Mouse (Mus musculus): Measurements from ENCODE around the gene Rbpjl. TPM values are rescaled to one million over a fixed set of nuclear protein-coding genes. Genes with fewer than 3 reads are reported as not detected.
A peak's percentile ranks its signal among the peaks of the same experiment; 100 is the strongest.

The Rbpjl gene
- total RNA-seq (2017): not detected in 2 replicates

GRCm38 (mm10) chr2:164402906-164403305, at the start of gene Rbpjl:
Rbpjl (plus strand) TSS chr2:164403141.
- ATAC-seq (replicated peaks; ENCODE audit: low read depth, poor library complexity, severe bottlenecking): peak; percentile 83

- ATAC-seq (replicated peaks; ENCODE audit: low read depth, poor library complexity, severe bottlenecking): no peak
Measured at GRCm38 (mm10) chr2:164353356-164353755, 49.6 kb upstream of the Rbpjl start.

- peak; percentile 83 for ATAC-seq (replicated peaks; ENCODE audit: low read depth, poor library complexity, severe bottlenecking)
Measured at GRCm38 (mm10) chr2:164356177-164356967, 46.6 kb upstream of the Rbpjl start.

- no peak for ATAC-seq (replicated peaks; ENCODE audit: low read depth, poor library complexity, severe bottlenecking)
Measured at GRCm38 (mm10) chr2:164358373-164358772, 44.6 kb upstream of the Rbpjl start.

GRCm38 (mm10) chr2:164359031-164359430, 43.9 kb upstream of the Rbpjl start:
- ATAC-seq (replicated peaks; ENCODE audit: low read depth, poor library complexity, severe bottlenecking): no peak

GRCm38 (mm10) chr2:164359668-164360067, 43.3 kb upstream of the Rbpjl start:
- ATAC-seq (replicated peaks; ENCODE audit: low read depth, poor library complexity, severe bottlenecking): no peak

GRCm38 (mm10) chr2:164360974-164361657, 41.8 kb upstream of the Rbpjl start:
- ATAC-seq (replicated peaks; ENCODE audit: low read depth, poor library complexity, severe bottlenecking): peak; percentile 41; the same call in 1 of the 2 replicates

GRCm38 (mm10) chr2:164366947-164367346, 36.0 kb upstream of the Rbpjl start:
- no peak for ATAC-seq (replicated peaks; ENCODE audit: low read depth, poor library complexity, severe bottlenecking)

- peak; percentile 67 for ATAC-seq (replicated peaks; ENCODE audit: low read depth, poor library complexity, severe bottlenecking)
Measured at GRCm38 (mm10) chr2:164368620-164369105, 34.3 kb upstream of the Rbpjl start.

- no peak for ATAC-seq (replicated peaks; ENCODE audit: low read depth, poor library complexity, severe bottlenecking)
Measured at GRCm38 (mm10) chr2:164371371-164371770, 31.6 kb upstream of the Rbpjl start.

- ATAC-seq (replicated peaks; ENCODE audit: low read depth, poor library complexity, severe bottlenecking): peak; percentile 87
Measured at GRCm38 (mm10) chr2:164372408-164373053, 30.4 kb upstream of the Rbpjl start.

- ATAC-seq (replicated peaks; ENCODE audit: low read depth, poor library complexity, severe bottlenecking): peak; percentile 78
Measured at GRCm38 (mm10) chr2:164373187-164373586, 29.8 kb upstream of the Rbpjl start.

GRCm38 (mm10) chr2:164377478-164378426, 25.2 kb upstream of the Rbpjl start:
- ATAC-seq (replicated peaks; ENCODE audit: low read depth, poor library complexity, severe bottlenecking): no peak

GRCm38 (mm10) chr2:164381726-164382125, 21.2 kb upstream of the Rbpjl start:
- no peak for ATAC-seq (replicated peaks; ENCODE audit: low read depth, poor library complexity, severe bottlenecking)

GRCm38 (mm10) chr2:164382971-164383370, 20.0 kb upstream of the Rbpjl start:
- ATAC-seq (replicated peaks; ENCODE audit: low read depth, poor library complexity, severe bottlenecking): no peak

- no peak for ATAC-seq (replicated peaks; ENCODE audit: low read depth, poor library complexity, severe bottlenecking)
Measured at GRCm38 (mm10) chr2:164383656-164384399, 19.1 kb upstream of the Rbpjl start.

GRCm38 (mm10) chr2:164385927-164386763, 16.8 kb upstream of the Rbpjl start:
- no peak for ATAC-seq (replicated peaks; ENCODE audit: low read depth, poor library complexity, severe bottlenecking)

- peak; percentile 59 for ATAC-seq (replicated peaks; ENCODE audit: low read depth, poor library complexity, severe bottlenecking)
Measured at GRCm38 (mm10) chr2:164386953-164387352, 16.0 kb upstream of the Rbpjl start.
